8 mouse cellular contexts compared by ENCODE assay signal in the genomic region with DNA sequence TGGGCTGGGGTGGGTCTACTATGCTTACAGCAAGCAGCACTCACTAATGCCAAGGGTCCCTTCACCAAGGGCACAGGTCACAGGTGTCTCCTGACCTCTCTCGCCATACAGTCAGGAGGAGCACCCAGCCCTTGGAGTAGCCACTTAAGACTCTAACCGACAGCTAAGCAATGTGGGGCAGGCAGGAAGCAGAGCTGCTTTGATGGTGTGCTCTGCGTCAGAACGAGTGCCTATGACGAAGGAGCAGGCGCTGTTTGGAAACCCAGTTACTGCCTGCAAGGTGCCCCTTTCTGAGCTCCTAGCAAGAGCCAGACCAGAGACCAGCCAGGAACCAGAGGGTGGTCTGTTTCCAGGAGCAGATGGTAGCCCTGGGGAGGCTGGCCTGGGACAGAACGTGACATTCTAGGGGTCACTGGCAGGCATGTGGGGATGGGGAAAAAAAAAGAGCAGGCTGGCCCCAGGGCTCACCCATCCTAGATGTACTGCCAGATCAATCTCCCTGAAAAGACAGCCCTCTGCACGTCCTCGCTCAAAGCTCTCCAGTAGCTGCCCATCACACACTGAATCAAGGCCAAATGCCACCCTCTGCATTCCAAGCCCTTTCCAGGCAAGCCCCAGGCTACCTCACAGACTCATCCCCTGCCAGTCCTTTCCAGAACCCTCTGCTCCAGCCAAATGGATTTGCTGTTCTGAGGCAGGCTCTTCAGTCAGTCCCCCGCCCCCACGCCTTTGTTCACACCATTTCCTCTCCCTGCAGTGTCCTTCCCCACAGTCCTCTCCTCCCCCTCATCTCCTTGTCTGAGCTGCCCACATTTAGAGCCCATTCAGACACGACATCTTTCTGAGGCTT. TPM values are rescaled to one million over a fixed set of nuclear protein-coding genes. Genes with fewer than 3 reads are reported as not detected.
DNase-seq lines count a peak whose midpoint lies in the region; ATAC-seq lines count a peak whose summit lies in the region.

No protein-coding gene starts in this region.

- peaks cover 71% of the 10 kb centered on the region for H3K36me3 ChIP-seq in midbrain, embryonic 13.5 days
- H3K36me3 ChIP-seq in midbrain, embryonic 11.5 days (ENCODE audit: control insufficient read depth, insufficient read depth, low read length), result no peaks in the 10 kb centered on the region

- peaks cover 38% of the 10 kb centered on the region for H3K4me1 ChIP-seq in midbrain, embryonic 13.5 days (replicated peaks)
- peaks cover 15% of the 10 kb centered on the region for H3K4me1 ChIP-seq in midbrain, embryonic 11.5 days (ENCODE audit: control insufficient read depth, insufficient read depth, low read length)

- no peak for DNase-seq in midbrain, embryonic 11.5 days (ENCODE audit: low spot score, missing footprints)
- DNase-seq in cerebellum, postnatal 10 days, result peak; percentile 93 to 97
- peak; percentile 81 to 83 for DNase-seq in frontal cortex, postnatal 36 days (ENCODE audit: low spot score in 2 of 2)
- peak; percentile 82 to 86 for DNase-seq in left cerebral cortex, postnatal 36 days (ENCODE audit: low spot score in 2 of 2)
- DNase-seq in telencephalon, adult 2 months (ENCODE audit: low read depth, low spot score), result peak; percentile 89
- no peak for DNase-seq in lung, postnatal 36 days

- 42% methylated on average over 12 of the region's 12 CpGs for WGBS in midbrain, embryonic 13.5 days
- WGBS in midbrain, embryonic 11.5 days, result 36% methylated on average over 12 of the region's 12 CpGs

- peak overlapping the region; percentile 64 for H3K27ac ChIP-seq in midbrain, embryonic 13.5 days
- no peak overlapping the region for H3K27ac ChIP-seq in midbrain, embryonic 11.5 days (ENCODE audit: low read depth, low read length)

- no peaks in the 10 kb centered on the region for H3K9me3 ChIP-seq in midbrain, embryonic 13.5 days
- H3K9me3 ChIP-seq in midbrain, embryonic 11.5 days (ENCODE audit: control insufficient read depth, low read length), result no peaks in the 10 kb centered on the region

- H3K27me3 ChIP-seq in midbrain, embryonic 13.5 days, result peaks cover 6% of the 10 kb centered on the region; the same call in 1 of the 2 replicates
- H3K27me3 ChIP-seq in midbrain, embryonic 11.5 days (ENCODE audit: control insufficient read depth, insufficient read depth, low read length), result no peaks in the 10 kb centered on the region

- no peak overlapping the region for H3K4me3 ChIP-seq in midbrain, embryonic 13.5 days (replicated peaks)
- H3K4me3 ChIP-seq in midbrain, embryonic 11.5 days (ENCODE audit: low read depth, low read length), result no peak overlapping the region

- H3K9ac ChIP-seq in midbrain, embryonic 13.5 days (replicated peaks), result peak overlapping the region; percentile 36; the same call in 1 of the 2 replicates
- H3K9ac ChIP-seq in midbrain, embryonic 11.5 days (ENCODE audit: low read length), result no peak overlapping the region

- intact Hi-C loops in left cerebral cortex, postnatal 36 days (cut with DNase I), result loop anchor here (5.0 kb wide), 1 partner anchor 46 kb away; no protein-coding TSS in a partner anchor

- no peak overlapping the region for H3K4me2 ChIP-seq in midbrain, embryonic 13.5 days (replicated peaks)
- H3K4me2 ChIP-seq in midbrain, embryonic 11.5 days, result no peak overlapping the region

- ATAC-seq in midbrain, embryonic 13.5 days, result no peak
- no peak for ATAC-seq in midbrain, embryonic 11.5 days (ENCODE audit: low FRiP score)
- no peak for ATAC-seq in megakaryocyte-erythroid progenitor cell, adult 5-6 weeks (replicated peaks; ENCODE audit: low FRiP score, low TSS enrichment, poor library complexity, severe bottlenecking)

RNA-seq across cellular contexts. Expression of gene Tmem222, which starts 21.1 kb away (rescaled TPM):
- 103 TPM in 2 replicates for polyA plus RNA-seq in midbrain, embryonic 13.5 days (2015; fragmentation: Nextera tagmentation; extraction: Ambion mirVana)
- 71.2 and 82.0 TPM in 2 replicates for polyA plus RNA-seq in midbrain, embryonic 11.5 days (2014; fragmentation: Nextera tagmentation; extraction: Ambion mirVana)
- total RNA-seq in left cerebral cortex, postnatal 36 days (2021), result 10 to 100 TPM; 87.9 to 96.5 TPM
- 38.1 and 66.4 TPM in 2 replicates for total RNA-seq in megakaryocyte-erythroid progenitor cell, adult 5-6 weeks (2014; fragmentation: Nextera tagmentation)
- total RNA-seq in megakaryocyte-erythroid progenitor cell, adult 5-6 weeks (2017), result 18.2 and 19.2 TPM in 2 replicates

RNA-seq across cellular contexts. Expression of gene Sytl1, which starts 35.8 kb away (rescaled TPM):
- 0.40 and 0.66 TPM in 2 replicates for polyA plus RNA-seq in midbrain, embryonic 13.5 days (2015; fragmentation: Nextera tagmentation; extraction: Ambion mirVana)
- polyA plus RNA-seq in midbrain, embryonic 11.5 days (2014; fragmentation: Nextera tagmentation; extraction: Ambion mirVana), result 0.37 and 0.83 TPM in 2 replicates
- total RNA-seq in left cerebral cortex, postnatal 36 days (2021), result 1 to 10 TPM; 2.2 to 2.3 TPM
- 0.44 and 1.6 TPM in 2 replicates for total RNA-seq in megakaryocyte-erythroid progenitor cell, adult 5-6 weeks (2014; fragmentation: Nextera tagmentation)
- total RNA-seq in megakaryocyte-erythroid progenitor cell, adult 5-6 weeks (2017), result 1.9 TPM in 1 of 2 replicates, not detected in the other

RNA-seq across cellular contexts. Expression of gene Wdtc1, which starts 54.5 kb away (rescaled TPM):
- polyA plus RNA-seq in midbrain, embryonic 13.5 days (2015; fragmentation: Nextera tagmentation; extraction: Ambion mirVana), result 18.2 and 21.8 TPM in 2 replicates
- 21.0 and 22.2 TPM in 2 replicates for polyA plus RNA-seq in midbrain, embryonic 11.5 days (2014; fragmentation: Nextera tagmentation; extraction: Ambion mirVana)
- total RNA-seq in left cerebral cortex, postnatal 36 days (2021), result 10 to 100 TPM; 58.6 to 59.8 TPM
- total RNA-seq in megakaryocyte-erythroid progenitor cell, adult 5-6 weeks (2014; fragmentation: Nextera tagmentation), result 15.3 and 18.6 TPM in 2 replicates
- total RNA-seq in megakaryocyte-erythroid progenitor cell, adult 5-6 weeks (2017), result 7.5 and 8.0 TPM in 2 replicates

RNA-seq across cellular contexts. Expression of gene Map3k6, which starts 58.1 kb away (rescaled TPM):
- 0.79 and 2.3 TPM in 2 replicates for polyA plus RNA-seq in midbrain, embryonic 13.5 days (2015; fragmentation: Nextera tagmentation; extraction: Ambion mirVana)
- polyA plus RNA-seq in midbrain, embryonic 11.5 days (2014; fragmentation: Nextera tagmentation; extraction: Ambion mirVana), result 1.3 and 2.0 TPM in 2 replicates
- 1 to 10 TPM; 6.8 to 8.1 TPM for total RNA-seq in left cerebral cortex, postnatal 36 days (2021)
- total RNA-seq in megakaryocyte-erythroid progenitor cell, adult 5-6 weeks (2014; fragmentation: Nextera tagmentation), result 10.6 and 15.9 TPM in 2 replicates
- 6.9 and 7.0 TPM in 2 replicates for total RNA-seq in megakaryocyte-erythroid progenitor cell, adult 5-6 weeks (2017)

Comparison
In these comparisons a context has a peak if more than half of its experiments do, and no peak if none do; other contexts are left out.
1. DNase-seq: peak in cerebellum, postnatal 10 days (2 of 2), frontal cortex, postnatal 36 days (2 of 2), left cerebral cortex, postnatal 36 days (2 of 2) and telencephalon, adult 2 months (single experiment); none in midbrain, embryonic 11.5 days (single experiment) and lung, postnatal 36 days (single experiment).